Mouse (Mus musculus) myocyte (in vitro differentiated cells): ENCODE data around the gene Zbed6.

ENCODE experiments used
- CEBPB ChIP-seq: IDR thresholded peaks from 2 replicates; pipeline ENCODE4 v1.6.1; 2011; ENCODE audit warnings: mild to moderate bottlenecking, moderate library complexity; ENCODE audit not compliant: poor library complexity, insufficient read depth, severe bottlenecking
- E2F4 ChIP-seq: IDR thresholded peaks from one replicate; pipeline ENCODE4 v1.6.1; 2011; ENCODE audit warnings: mild to moderate bottlenecking, control low read depth, moderate library complexity; ENCODE audit not compliant: insufficient read depth
- MAX ChIP-seq: IDR thresholded peaks from one replicate; pipeline ENCODE4 v1.6.1; 2011; ENCODE audit warnings: low read depth, mild to moderate bottlenecking, control low read depth
- MYOG ChIP-seq, 3 experiments: IDR thresholded peaks; one replicate each; pipeline ENCODE4 v1.6.1; 2011; ENCODE audit warnings: control low read depth in 2 of 3, low read depth in 2 of 3, mild to moderate bottlenecking in 2 of 3; ENCODE audit not compliant: insufficient read length in 2 of 3, control insufficient read depth in 1 of 3, insufficient read depth in 1 of 3
- POLR2A ChIP-seq: IDR thresholded peaks from one replicate; pipeline ENCODE4 v1.6.1; 2011; ENCODE audit warnings: low read depth, mild to moderate bottlenecking, control low read depth, moderate library complexity; ENCODE audit not compliant: insufficient read length
- POLR2AphosphoS2 ChIP-seq: IDR thresholded peaks from one replicate; pipeline ENCODE4 v1.6.1; 2011; ENCODE audit warnings: low read depth, control low read depth; ENCODE audit not compliant: insufficient read length
- REST ChIP-seq: IDR thresholded peaks from one replicate; pipeline ENCODE4 v1.6.1; 2011; ENCODE audit warnings: mild to moderate bottlenecking, control low read depth, moderate library complexity; ENCODE audit not compliant: insufficient read depth, insufficient read length
- SRF ChIP-seq: IDR thresholded peaks from one replicate; pipeline ENCODE4 v1.6.1; 2011; ENCODE audit warnings: low read depth; ENCODE audit not compliant: control insufficient read depth, insufficient read length
- TCF12 ChIP-seq: IDR thresholded peaks from one replicate; pipeline ENCODE4 v1.6.1; 2011; ENCODE audit warnings: mild to moderate bottlenecking, control low read depth; ENCODE audit not compliant: poor library complexity, insufficient read depth, severe bottlenecking
- USF1 ChIP-seq: IDR thresholded peaks from one replicate; pipeline ENCODE4 v1.6.1; 2011; ENCODE audit warnings: low read depth, mild to moderate bottlenecking, control low read depth, moderate library complexity

GRCm38 (mm10) chr1:133671801-133672200 lies 11.1 kb upstream of the Zbed6 start:
- TF ChIP-seq POLR2A: no peak
- TF ChIP-seq TCF12: no peak
- no peak for TF ChIP-seq REST
- TF ChIP-seq POLR2AphosphoS2: no peak
- TF ChIP-seq E2F4: no peak
- no peak for TF ChIP-seq CEBPB
- TF ChIP-seq SRF: no peak
- peak in 2 of 3 experiments; percentile 52 to 53 for TF ChIP-seq MYOG (IDR thresholded peaks at IDR 0.05; ENCODE audit: control insufficient read depth in 1 of 3, insufficient read depth in 1 of 3, insufficient read length in 2 of 3, low read depth in 2 of 3)
- no peak for TF ChIP-seq USF1
- no peak for TF ChIP-seq MAX
